Mouse (Mus musculus): ENCODE measurements at regions not wholly inside any gene's neighbourhood (a gene's known extent, or its start where the extent isn't known, plus 50 kb on each side); places are given as distances from the start of the nearest gene placed in this dataset.

DNA sequence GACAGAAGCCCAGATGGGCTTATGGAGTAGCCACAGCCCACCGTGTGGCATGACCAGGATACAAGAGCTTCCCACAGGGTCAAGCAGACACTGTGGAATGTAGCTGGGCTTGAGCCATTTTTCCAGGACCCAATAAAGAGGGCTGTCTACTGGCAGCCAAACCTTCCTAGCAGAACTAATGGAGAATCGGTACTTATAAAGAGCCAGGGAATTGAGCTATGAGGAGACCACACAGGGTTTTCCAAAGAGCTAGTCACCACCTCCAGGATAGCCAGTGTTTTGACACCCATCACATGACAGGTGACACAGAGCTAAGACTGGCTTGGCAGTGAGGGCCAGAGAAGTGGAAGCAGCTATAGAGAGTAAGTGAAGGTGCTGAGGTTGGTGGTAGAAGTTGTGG, 149.9 kb downstream of the Map2k4 start:
- no peak for DNase-seq (ENCODE audit: low spot score in 2 of 2)

DNA sequence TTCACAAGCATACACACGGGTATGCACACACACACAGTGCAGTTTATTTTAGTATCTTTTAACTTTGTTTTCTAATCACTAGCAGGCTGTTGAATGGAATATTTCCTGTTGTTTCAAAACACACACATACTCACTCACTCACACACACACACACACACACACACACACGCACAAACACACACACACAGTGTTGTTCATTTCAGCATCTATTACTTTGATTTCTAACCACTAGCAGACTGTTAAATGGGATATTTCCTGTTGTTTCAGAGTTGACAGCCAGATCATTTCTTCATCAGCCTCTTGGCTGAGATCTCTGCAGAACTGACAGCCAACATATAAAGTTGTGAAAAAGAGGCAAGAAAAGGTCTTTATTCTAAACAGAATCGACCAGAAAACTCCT, 150.9 kb downstream of the Map2k4 start:
- no peak for DNase-seq (ENCODE audit: low spot score in 2 of 2)

- no peak for DNase-seq (ENCODE audit: low spot score in 2 of 2)
Observed at GRCm38 (mm10) chr11:65635307-65635706, 152.8 kb downstream of the Map2k4 start.

DNA sequence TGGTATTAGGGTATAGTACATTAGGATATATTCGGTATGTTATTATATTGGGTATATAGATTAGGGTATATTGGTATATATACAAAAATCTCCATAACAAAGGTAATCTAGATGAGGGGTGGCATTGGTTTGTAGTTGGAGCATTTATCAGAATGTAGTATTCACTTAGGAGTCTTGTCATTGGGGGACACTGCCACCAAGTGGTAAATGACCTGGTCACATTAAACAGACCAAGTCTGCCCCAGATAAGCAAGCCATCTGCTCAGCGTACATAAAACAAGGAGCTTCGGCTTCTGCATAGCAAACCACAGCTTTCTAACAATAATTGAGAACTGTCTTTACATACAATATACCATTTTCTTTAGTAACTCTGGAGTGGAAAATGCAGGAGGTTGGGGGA, 156.9 kb downstream of the Map2k4 start:
- DNase-seq (ENCODE audit: low spot score in 2 of 2), result no peak

DNA sequence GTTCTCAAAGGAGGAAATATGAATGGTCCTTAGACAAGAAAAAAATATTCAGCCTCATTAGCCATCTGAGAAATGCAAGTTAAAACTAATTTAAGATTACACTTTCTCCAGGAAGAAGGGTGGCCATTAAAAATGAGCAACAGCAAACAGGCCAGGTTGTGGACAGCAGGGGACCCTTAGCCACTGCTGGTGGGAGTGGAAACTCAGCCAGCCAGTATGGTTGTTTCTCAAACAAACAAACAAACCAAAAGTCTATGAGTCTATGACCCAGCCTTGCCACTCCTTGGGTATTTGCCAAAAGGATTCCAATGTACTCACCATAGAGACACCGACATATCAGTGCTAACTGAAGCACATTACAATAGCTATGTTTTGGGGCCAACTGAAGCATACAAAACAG, 157.7 kb downstream of the Map2k4 start:
- no peak for DNase-seq (ENCODE audit: low spot score in 2 of 2)

DNA sequence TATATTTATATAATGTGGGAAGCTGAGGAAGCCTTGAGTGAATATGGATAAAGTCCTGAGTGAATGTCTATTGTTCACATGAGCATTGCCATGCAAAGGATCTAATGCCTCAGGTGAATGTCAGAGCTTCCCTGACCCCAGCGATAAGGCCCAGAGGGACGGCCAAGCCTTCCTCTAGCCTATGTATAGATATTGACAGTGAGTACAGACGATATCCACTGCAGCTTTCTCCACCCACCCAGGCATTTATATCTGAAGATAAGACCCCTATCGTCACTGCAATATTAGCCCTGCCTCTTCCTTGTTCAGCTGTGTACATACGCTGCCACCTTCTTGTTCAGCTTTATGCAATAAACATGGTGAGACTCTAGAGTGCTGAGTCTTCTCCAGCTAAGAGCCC, 158.8 kb downstream of the Map2k4 start:
- DNase-seq (ENCODE audit: low spot score in 2 of 2), result no peak

DNA sequence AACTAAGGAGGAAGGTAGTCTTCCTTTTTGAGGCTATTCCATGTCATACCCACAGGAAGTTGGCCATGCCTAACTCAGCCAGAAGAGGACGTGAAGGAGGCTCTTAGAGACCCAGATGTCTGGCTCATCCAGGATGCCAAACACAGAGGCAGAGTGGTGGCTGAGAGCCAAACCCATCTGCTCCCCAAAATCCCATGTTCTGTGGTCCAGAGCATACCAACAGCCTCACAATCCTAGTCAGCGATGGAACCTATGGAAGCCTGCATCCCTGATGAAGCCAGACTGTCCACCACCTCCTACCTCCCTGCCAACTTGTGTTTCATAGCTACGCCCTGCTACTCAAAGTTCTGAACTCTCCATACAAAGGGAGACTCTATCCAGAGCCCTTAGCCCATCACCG, 169.1 kb downstream of the Map2k4 start:
- DNase-seq (ENCODE audit: low spot score in 2 of 2), result no peak

DNA sequence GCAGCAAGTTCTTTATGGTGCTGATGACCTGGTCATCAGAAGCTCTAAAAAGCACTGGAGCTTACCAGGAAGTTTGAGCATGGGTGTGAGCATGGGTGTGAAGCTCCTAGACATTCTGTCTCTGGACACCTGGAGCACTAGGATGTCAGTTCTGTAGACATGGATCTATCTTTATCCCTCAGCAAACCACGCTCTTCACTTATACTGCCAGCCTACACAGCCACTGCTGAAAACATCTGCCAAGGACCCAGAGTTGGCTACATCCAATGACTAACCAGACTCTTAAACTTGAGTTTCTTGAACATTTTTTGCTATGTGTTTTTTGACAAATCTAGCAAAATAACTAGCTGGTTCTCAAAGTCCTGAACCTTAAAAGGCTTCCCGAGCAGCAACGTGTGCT, 177.6 kb downstream of the Map2k4 start:
- DNase-seq (ENCODE audit: low spot score in 2 of 2), result no peak

DNA sequence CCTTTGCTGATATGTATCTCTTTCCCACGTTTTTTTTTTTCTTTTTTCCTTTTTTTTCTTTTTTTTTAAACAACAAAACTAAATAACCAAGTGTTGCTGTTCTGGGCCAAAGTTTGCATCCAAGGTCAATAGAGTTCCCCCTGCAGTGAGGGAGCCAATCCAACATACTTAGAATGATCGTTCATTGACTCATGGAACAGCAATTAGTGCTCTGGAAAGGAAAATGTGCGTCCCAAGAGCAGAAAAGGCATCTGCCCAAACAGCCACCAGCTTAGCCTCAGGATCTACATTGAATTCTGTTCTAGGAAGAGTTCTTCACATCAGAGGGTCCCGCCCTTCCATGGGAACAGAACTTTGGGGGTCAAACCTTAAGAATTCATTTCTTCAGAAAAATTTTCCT, 179.0 kb downstream of the Map2k4 start:
- DNase-seq (ENCODE audit: low spot score in 2 of 2), result no peak

GRCm38 (mm10) chr11:65597298-65598076, 190.6 kb downstream of the Map2k4 start:
- no peak for DNase-seq (ENCODE audit: low spot score in 2 of 2)

DNA sequence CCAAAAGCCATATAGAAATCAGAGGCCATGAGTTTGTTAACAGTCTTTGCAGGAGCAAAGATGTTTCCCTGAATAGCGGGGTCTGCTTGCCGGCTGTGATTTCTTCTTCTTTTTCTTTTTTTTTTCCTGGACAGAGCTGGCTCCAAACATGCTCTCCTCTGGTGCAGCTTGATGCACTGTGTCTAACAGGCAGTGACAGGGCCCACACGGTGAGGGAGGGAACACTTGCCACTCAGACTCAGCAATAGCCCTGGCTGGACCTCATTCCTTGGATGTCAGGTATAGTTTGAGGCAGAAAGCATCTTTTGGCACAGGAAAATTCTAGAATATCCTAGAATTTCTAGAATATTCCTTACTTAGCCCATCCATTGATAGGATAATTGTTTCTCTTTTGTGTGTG, 199.6 kb downstream of the Map2k4 start:
- DNase-seq (ENCODE audit: low spot score in 2 of 2), result no peak

GRCm38 (mm10) chr11:65567831-65568230, 220.3 kb downstream of the Map2k4 start:
- DNase-seq (ENCODE audit: low spot score in 2 of 2), result no peak

DNA sequence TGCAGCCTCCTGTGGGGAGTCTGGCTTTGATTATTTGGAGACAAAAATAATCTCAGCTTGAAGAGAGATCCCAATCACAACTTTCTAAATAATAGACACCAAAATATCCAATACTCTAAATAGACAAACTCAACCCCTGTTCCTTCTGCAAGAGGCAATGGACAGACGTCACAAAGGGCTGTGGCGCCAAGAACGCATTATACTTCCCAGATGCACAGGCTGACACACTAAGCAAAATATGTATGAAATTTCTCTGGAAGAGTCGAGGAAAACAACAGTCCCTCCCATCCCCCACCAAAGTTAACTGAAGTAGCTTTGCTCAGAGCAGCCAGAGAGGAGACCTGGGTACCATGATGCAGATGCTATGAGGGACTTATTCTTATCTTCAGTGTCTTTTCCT, 229.9 kb downstream of the Map2k4 start:
- no peak for DNase-seq (ENCODE audit: low spot score in 2 of 2)

- no peak for DNase-seq (ENCODE audit: low spot score in 2 of 2)
Observed at GRCm38 (mm10) chr11:65551073-65551472, 237.0 kb downstream of the Map2k4 start.

DNA sequence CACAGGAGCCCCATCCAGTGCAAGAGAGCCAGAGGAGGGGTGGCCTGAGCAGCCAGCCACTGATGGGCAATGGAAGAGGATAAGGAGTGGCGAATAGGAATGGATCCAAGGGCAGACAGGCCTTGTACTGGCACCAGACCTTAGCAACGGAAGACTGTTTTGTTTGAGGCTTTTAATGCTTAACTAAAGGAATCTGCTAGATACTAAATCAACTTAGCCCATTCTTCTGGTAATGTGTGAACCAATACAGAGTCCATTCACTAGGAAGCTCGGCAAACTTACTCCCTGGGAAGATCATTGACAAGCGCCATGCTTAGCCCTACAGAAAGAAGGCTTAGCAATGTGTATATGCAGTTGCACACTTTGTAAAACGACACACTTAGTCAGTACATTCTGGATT, 243.8 kb downstream of the Map2k4 start:
- DNase-seq (ENCODE audit: low spot score in 2 of 2), result no peak

DNA sequence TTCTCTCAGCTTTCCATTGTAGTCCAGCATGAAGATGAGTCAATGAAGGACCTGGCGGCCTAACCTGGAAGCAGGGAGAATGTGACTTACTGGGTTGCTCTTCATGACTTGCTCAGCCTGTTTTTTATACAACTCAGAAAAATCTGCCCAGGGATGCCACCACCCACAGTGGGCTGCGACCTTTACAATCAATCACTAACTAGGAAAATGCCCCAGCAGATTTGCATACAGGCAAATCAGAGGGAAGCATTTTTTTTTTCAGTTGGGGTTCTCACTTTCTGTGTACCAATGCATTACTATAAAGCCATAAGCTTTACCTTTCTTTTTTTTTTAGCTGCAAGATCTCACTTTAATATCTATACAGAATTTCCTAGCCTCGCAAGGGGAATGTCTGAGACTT, 244.5 kb downstream of the Map2k4 start:
- DNase-seq (ENCODE audit: low spot score in 2 of 2), result no peak

- no peak for DNase-seq (ENCODE audit: low spot score in 2 of 2)
Observed at GRCm38 (mm10) chr11:65537046-65537630, 251.0 kb downstream of the Map2k4 start.

GRCm38 (mm10) chr11:65535726-65536442, 252.2 kb downstream of the Map2k4 start:
- no peak for DNase-seq (ENCODE audit: low spot score in 2 of 2)

DNA sequence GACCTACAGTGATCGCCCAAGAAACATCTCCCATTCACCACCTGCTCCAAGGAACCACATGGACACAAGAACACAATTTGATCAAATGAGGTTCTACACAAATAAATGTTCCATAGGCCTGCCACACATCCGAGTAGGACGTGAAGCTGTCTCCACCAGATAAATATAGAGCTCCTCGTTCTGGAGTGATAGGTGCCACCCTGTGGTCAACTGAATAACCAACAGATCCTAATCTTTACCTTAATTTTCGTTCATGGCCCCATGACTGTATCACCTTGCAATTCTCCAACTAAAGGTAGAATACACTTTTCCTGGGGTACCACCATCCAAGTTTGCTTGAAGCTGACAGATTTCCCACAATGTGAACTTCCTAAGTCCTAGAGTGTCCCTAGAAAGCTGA, 257.4 kb downstream of the Map2k4 start:
- no peak for DNase-seq (ENCODE audit: low spot score in 2 of 2)

DNA sequence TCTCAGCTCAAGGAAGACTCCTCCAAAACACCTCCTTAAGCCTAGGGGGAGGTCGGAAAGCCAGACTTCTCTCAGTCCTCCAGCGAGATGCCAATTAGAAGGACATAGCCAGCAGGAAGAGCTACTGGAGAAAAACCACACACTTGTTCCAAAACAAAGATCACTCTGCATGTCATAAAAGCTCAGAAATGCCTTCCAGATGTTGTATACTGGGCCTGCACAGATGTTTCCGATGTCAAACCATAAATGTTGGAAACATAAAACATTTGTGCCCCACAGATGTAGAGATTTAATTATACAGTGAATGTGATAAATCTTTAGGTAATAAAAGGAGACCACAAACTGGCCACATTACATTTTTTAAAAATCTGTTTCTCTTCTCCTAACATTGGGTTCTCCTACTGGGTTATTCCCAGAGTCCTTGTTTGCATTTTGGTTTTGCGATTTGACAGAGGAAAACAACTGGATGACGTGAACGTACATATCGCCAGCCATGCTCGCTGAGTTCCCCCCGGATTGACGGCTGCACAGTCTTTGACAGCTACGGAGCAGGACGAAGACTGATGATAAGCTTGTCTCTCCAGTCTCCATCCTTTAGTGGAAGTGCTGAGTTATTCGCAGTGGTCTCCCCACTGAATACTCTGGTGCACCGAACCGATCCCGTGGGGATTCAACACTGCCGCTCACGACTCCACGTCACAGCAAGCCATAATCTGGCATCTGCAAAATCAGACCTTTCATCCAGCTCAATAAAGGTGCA, 235.5 kb upstream of the Myocd start:
- no peak for DNase-seq (ENCODE audit: low spot score in 2 of 2)

GRCm38 (mm10) chr11:65497979-65498378, 228.2 kb upstream of the Myocd start:
- DNase-seq (ENCODE audit: low spot score in 2 of 2), result no peak

DNA sequence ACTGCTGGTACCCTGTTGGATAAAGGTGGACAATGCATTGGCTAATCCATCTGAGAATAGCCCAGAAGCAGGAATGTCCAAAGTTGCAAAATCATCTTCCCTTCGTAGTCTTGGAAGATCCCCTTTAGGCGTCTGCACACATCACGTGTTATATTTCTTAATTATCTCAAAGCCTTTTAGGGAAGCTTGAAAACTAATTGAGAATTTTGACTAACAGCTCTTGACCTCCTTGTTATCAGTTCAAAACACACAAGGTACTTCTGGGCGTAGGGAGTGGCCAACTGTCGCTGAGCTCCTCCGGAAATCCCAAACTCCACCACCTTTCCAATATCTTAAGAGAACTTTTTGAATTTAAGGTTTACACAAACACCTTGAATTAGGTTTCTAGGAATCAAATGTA, 227.6 kb upstream of the Myocd start:
- no peak for DNase-seq (ENCODE audit: low spot score in 2 of 2)
